Mouse (Mus musculus): ENCODE measurements around the gene Fam171a1. TPM values are rescaled to one million over a fixed set of nuclear protein-coding genes. Genes with fewer than 3 reads are reported as not detected.

Fam171a1 gene
- polyA plus RNA-seq, 1 experiment from 2014 or later: 32.6 TPM

GRCm38 (mm10) chr2:3141804-3142203 is 27.8 kb downstream of the Fam171a1 start:
- H3K27me3 ChIP-seq (ENCODE audit: poor library complexity, severe bottlenecking): no peaks in the 10 kb centered on the region
- H3K9me3 ChIP-seq: no peaks in the 10 kb centered on the region
- H3K4me1 ChIP-seq: peaks cover 35% of the 10 kb centered on the region
- no peak overlapping the region for H3K4me3 ChIP-seq
- WGBS: 90% methylated on average over 4 of the region's 4 CpGs
- DNase-seq (ENCODE audit: extremely low spot score, low spot score): no peak
- H3K27ac ChIP-seq: no peak overlapping the region
- H3K36me3 ChIP-seq (replicated peaks): peaks cover 12% of the 10 kb centered on the region; the same call in 1 of the 2 replicates

GRCm38 (mm10) chr2:3144291-3144690 is 30.3 kb downstream of the Fam171a1 start:
- DNase-seq (ENCODE audit: extremely low spot score, low spot score): no peak
- Histone ChIP-seq H3K4me3 (no peak overlapping the region), H3K36me3 (replicated peaks) (peaks cover 12% of the 10 kb centered on the region; the same call in 1 of the 2 replicates), H3K27ac (no peak overlapping the region), H3K9me3 (no peaks in the 10 kb centered on the region), H3K27me3 (ENCODE audit: poor library complexity, severe bottlenecking) (no peaks in the 10 kb centered on the region), H3K4me1 (peaks cover 16% of the 10 kb centered on the region)
- 95% methylated on average over 5 of the region's 5 CpGs for WGBS

- no peaks in the 10 kb centered on the region for H3K9me3 ChIP-seq
- no peak for DNase-seq (ENCODE audit: extremely low spot score, low spot score)
- 85% methylated on average over 6 of the region's 6 CpGs for WGBS
- no peak overlapping the region for H3K4me3 ChIP-seq
- H3K27ac ChIP-seq: no peak overlapping the region
- no peaks in the 10 kb centered on the region for H3K27me3 ChIP-seq (ENCODE audit: poor library complexity, severe bottlenecking)
- H3K36me3 ChIP-seq (replicated peaks): peaks cover 12% of the 10 kb centered on the region; the same call in 1 of the 2 replicates
- peaks cover 4% of the 10 kb centered on the region; the same call in 1 of the 2 replicates for H3K4me1 ChIP-seq
These were observed 33.6 kb downstream of the Fam171a1 start for GRCm38 (mm10) chr2:3147550-3148157.

DNA sequence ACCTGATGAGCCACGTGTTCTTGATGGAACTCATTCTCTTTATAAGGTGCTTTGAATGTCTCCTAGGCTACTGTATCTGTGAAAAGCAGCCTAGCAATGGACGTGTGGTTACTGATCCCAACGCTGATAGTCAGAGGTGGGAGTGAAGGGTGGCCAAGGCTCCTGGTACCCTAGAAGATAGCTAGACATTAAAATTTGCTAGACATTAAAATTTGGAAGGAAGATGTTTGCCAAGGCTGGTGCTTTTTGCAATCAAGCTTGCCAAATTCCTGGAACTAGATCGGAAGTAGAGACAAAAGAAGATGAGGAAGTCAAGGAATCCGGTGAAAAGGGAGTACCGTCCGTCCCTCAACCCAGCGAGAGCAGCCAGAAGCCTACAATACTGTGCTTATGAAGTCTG is 34.7 kb downstream of the Fam171a1 start:
- Histone ChIP-seq H3K9me3 (no peaks in the 10 kb centered on the region), H3K4me3 (no peak overlapping the region), H3K36me3 (replicated peaks) (peaks cover 8% of the 10 kb centered on the region; the same call in 1 of the 2 replicates), H3K27ac (no peak overlapping the region), H3K4me1 (peaks cover 4% of the 10 kb centered on the region; the same call in 1 of the 2 replicates), H3K27me3 (ENCODE audit: poor library complexity, severe bottlenecking) (no peaks in the 10 kb centered on the region)
- WGBS: 92% methylated on average over 8 of the region's 8 CpGs
- no peak for DNase-seq (ENCODE audit: extremely low spot score, low spot score)

DNA sequence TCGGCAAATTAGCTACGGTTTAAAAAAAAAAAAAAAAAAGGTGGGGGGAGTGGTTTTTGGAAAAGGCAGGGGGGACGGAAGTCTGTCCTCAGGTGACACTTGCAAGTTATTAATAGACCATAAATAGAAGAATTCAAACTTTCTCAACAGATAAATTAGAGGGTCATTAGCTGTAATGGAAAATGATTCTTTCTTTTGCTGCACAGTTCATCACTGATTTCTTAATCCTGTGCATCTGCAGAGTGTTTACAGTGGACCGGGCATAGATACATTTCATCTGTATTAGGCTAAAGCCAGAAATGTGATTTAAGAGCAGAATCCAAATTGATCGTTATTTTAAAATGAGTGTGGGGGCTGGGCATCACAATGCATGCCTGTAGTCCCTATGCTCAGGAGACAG is 36.3 kb downstream of the Fam171a1 start:
- Histone ChIP-seq H3K27me3 (ENCODE audit: poor library complexity, severe bottlenecking) (no peaks in the 10 kb centered on the region), H3K4me1 (peaks cover 4% of the 10 kb centered on the region; the same call in 1 of the 2 replicates), H3K9me3 (no peaks in the 10 kb centered on the region), H3K36me3 (replicated peaks) (peaks cover 10% of the 10 kb centered on the region; the same call in 1 of the 2 replicates), H3K27ac (no peak overlapping the region), H3K4me3 (no peak overlapping the region)
- no peak for DNase-seq (ENCODE audit: extremely low spot score, low spot score)
- WGBS: 83% methylated on average over 5 of the region's 5 CpGs

- Histone ChIP-seq H3K27ac (no peak overlapping the region), H3K4me3 (no peak overlapping the region), H3K27me3 (ENCODE audit: poor library complexity, severe bottlenecking) (no peaks in the 10 kb centered on the region), H3K9me3 (no peaks in the 10 kb centered on the region), H3K4me1 (peaks cover 4% of the 10 kb centered on the region; the same call in 1 of the 2 replicates), H3K36me3 (replicated peaks) (0 out of 2 replicates have a peak, but pooled peaks cover 4% of the 10 kb centered on the region)
- WGBS: 85% methylated on average over 3 of the region's 3 CpGs
- DNase-seq (ENCODE audit: extremely low spot score, low spot score): no peak
These were observed 37.3 kb downstream of the Fam171a1 start for GRCm38 (mm10) chr2:3151336-3151735.

GRCm38 (mm10) chr2:3154091-3154665 is 40.2 kb downstream of the Fam171a1 start:
- no peaks in the 10 kb centered on the region for H3K27me3 ChIP-seq (ENCODE audit: poor library complexity, severe bottlenecking)
- 0 out of 2 replicates have a peak, but pooled peaks cover 2% of the 10 kb centered on the region for H3K36me3 ChIP-seq (replicated peaks)
- H3K27ac ChIP-seq: no peak overlapping the region
- peaks cover 6% of the 10 kb centered on the region; the same call in 1 of the 2 replicates for H3K4me1 ChIP-seq
- 91% methylated on average over 1 of the region's 1 CpGs for WGBS
- H3K9me3 ChIP-seq: no peaks in the 10 kb centered on the region
- no peak overlapping the region for H3K4me3 ChIP-seq
- DNase-seq (ENCODE audit: extremely low spot score, low spot score): no peak

- Histone ChIP-seq H3K4me1 (peaks cover 6% of the 10 kb centered on the region; the same call in 1 of the 2 replicates), H3K9me3 (no peaks in the 10 kb centered on the region), H3K27me3 (ENCODE audit: poor library complexity, severe bottlenecking) (no peaks in the 10 kb centered on the region), H3K27ac (no peak overlapping the region), H3K36me3 (replicated peaks) (0 out of 2 replicates have a peak, but pooled peaks cover 2% of the 10 kb centered on the region), H3K4me3 (no peak overlapping the region)
- no peak for DNase-seq (ENCODE audit: extremely low spot score, low spot score)
- WGBS: 79% methylated on average over 2 of the region's 2 CpGs
These were observed 41.0 kb downstream of the Fam171a1 start for GRCm38 (mm10) chr2:3154986-3155385.

DNA sequence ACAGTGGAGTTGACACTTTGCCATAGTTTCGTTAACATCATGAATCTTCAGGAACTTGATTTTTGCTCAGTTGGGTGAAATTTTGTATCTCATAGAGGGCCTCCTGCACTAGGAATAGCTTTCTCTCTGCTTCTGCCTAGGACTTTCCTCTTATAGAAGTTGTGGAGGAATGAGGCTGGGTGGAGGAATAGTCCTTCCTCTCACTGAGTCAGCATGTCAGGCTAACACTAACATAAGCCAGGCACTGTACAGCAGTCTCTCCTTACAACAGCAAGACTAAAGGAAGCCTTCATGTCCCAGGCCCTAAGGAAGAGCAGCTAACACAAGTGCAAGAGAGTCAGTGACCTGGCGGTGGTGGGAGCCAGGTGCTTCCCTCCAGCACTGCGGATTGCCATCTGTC is 43.0 kb downstream of the Fam171a1 start:
- H3K4me3 ChIP-seq: no peak overlapping the region
- no peaks in the 10 kb centered on the region for H3K9me3 ChIP-seq
- DNase-seq (ENCODE audit: extremely low spot score, low spot score): no peak
- H3K27me3 ChIP-seq (ENCODE audit: poor library complexity, severe bottlenecking): no peaks in the 10 kb centered on the region
- 0 out of 2 replicates have a peak, but pooled peaks cover 2% of the 10 kb centered on the region for H3K36me3 ChIP-seq (replicated peaks)
- H3K4me1 ChIP-seq: 0 out of 2 replicates have a peak, but pooled peaks cover 3% of the 10 kb centered on the region
- 91% methylated on average over 3 of the region's 3 CpGs for WGBS
- H3K27ac ChIP-seq: no peak overlapping the region

DNA sequence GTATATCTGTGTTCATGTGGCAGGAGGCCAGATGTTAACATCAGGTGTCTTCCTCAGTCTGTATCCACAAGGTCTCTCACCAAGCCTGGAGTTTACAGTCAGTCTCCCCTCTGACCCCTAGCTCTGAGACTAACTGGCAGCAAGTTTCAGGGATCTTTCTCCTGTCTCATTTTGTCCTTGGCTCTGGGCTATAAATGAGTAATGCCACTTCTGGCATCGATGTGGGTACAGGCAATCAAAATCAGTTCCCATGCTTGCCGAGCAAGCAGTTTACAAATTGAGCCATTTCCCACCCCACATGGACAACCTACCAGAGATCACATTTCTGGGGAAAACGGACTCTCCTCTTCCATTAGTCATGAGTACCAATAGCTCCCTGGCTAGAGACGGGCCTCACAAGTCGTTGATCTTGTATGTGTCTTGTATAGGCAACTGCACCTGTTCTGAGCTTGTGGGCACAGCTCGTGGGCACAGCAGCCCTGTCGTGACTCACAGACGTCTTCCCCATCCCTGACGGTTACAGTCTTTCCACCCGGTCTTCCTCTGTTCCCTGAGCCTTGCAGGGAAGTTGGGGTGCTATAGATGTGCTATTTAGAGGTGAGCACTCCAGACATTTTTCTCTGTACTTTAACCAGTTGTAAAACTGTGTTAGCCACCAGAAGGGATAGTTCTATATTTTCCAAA is 43.8 kb downstream of the Fam171a1 start:
- DNase-seq (ENCODE audit: extremely low spot score, low spot score): no peak
- 0 out of 2 replicates have a peak, but pooled peaks cover 3% of the 10 kb centered on the region for H3K4me1 ChIP-seq
- no peaks in the 10 kb centered on the region for H3K9me3 ChIP-seq
- WGBS: 87% methylated on average over 10 of the region's 10 CpGs
- 0 out of 2 replicates have a peak, but pooled peaks cover 2% of the 10 kb centered on the region for H3K36me3 ChIP-seq (replicated peaks)
- H3K27ac ChIP-seq: no peak overlapping the region
- H3K4me3 ChIP-seq: no peak overlapping the region
- no peaks in the 10 kb centered on the region for H3K27me3 ChIP-seq (ENCODE audit: poor library complexity, severe bottlenecking)

GRCm38 (mm10) chr2:3158682-3159412 is 44.8 kb downstream of the Fam171a1 start:
- Histone ChIP-seq H3K36me3 (replicated peaks) (0 out of 2 replicates have a peak, but pooled peaks cover under 1% of the 10 kb centered on the region), H3K4me1 (0 out of 2 replicates have a peak, but pooled peaks cover 3% of the 10 kb centered on the region), H3K27ac (no peak overlapping the region), H3K27me3 (ENCODE audit: poor library complexity, severe bottlenecking) (no peaks in the 10 kb centered on the region), H3K4me3 (no peak overlapping the region), H3K9me3 (no peaks in the 10 kb centered on the region)
- 89% methylated on average over 8 of the region's 8 CpGs for WGBS
- no peak for DNase-seq (ENCODE audit: extremely low spot score, low spot score)

- no peak for DNase-seq (ENCODE audit: extremely low spot score, low spot score)
- no peaks in the 10 kb centered on the region for H3K27me3 ChIP-seq (ENCODE audit: poor library complexity, severe bottlenecking)
- H3K27ac ChIP-seq: no peak overlapping the region
- H3K4me1 ChIP-seq: peaks cover 6% of the 10 kb centered on the region; the same call in 1 of the 2 replicates
- no peaks in the 10 kb centered on the region for H3K9me3 ChIP-seq
- H3K4me3 ChIP-seq: no peak overlapping the region
- 75% methylated on average over 1 of the region's 1 CpGs for WGBS
- no peaks in the 10 kb centered on the region for H3K36me3 ChIP-seq (replicated peaks)
These were observed 47.6 kb downstream of the Fam171a1 start for GRCm38 (mm10) chr2:3161578-3161977.

All from forebrain, embryonic 10.5 days (tissue).